Mouse (Mus musculus) layer of hippocampus, adult 8-10 months (tissue): Measurements from ENCODE around the gene Gm49388. TPM values are rescaled to one million over a fixed set of nuclear protein-coding genes. Genes with fewer than 3 reads are reported as not detected.
A peak's percentile ranks its signal among the peaks of the same experiment; 100 is the strongest.
"Not testable (repeated sequence)": the region's sequence is repeated elsewhere in the genome, so short reads cannot be mapped to it uniquely, and the experiment has no call there.

Source experiments
- DNase-seq, 2 experiments: peaks; one replicate each; pipeline ENCODE4 v3.0.0; 2022; ENCODE audit warnings: low spot score in 2 of 2
- total RNA-seq, 4 experiments: library from RNA; stranded (reverse); gene quantifications; 2 replicates each; pipeline ENCODE4 v1.2.4; 2022

Gm49388 gene
- total RNA-seq, 4 experiments from 2014 or later, result 2.0 to 5.7 (median 2.3) TPM

DNA sequence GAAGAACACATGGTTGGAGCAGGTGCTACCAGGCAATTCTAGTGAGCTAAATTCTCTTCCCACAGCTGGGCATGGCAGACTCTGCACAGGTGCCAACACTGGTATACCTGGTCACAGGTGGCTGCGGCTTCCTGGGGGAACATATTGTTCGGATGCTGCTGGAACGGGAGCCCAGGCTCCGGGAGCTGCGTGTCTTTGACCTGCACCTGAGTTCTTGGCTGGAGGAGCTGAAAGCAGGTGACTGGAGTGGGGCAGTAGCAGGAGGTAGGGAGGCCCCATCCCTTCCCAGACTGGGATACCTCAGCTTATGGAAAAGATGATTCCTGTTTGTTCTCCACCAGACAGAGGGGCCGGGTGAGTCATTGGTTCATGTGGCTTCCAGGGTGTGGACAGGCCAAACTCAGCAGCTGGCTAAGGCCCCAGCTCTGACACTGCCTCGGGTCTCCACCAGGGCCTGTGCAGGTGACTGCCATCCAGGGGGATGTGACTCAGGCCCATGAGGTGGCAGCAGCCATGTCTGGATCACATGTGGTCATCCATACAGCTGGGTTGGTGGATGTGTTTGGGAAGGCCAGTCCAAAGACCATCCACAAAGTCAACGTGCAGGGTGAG lies 15.7 kb downstream of the Gm49388 start:
- DNase-seq, result no peak

DNA sequence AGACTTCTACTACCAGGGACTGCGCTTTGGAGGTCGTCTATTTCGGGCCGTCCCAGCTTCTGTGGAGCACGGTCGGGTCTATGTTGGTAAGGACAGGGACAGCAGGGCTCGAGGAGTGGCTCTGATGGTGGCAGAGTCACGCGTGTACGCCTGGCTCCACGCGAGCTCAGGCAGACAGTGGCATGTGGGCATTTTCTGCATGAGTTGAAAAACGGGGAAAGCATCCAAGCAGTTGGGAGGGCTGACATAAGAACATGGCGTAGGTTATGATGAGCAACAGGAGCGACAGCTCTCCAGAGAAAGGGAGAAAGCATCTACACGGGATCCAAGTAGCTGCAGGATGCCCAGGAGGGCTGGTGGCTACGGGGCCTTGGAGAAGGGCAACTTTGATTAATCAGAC lies 16.9 kb downstream of the Gm49388 start:
- DNase-seq, result no peak

DNA sequence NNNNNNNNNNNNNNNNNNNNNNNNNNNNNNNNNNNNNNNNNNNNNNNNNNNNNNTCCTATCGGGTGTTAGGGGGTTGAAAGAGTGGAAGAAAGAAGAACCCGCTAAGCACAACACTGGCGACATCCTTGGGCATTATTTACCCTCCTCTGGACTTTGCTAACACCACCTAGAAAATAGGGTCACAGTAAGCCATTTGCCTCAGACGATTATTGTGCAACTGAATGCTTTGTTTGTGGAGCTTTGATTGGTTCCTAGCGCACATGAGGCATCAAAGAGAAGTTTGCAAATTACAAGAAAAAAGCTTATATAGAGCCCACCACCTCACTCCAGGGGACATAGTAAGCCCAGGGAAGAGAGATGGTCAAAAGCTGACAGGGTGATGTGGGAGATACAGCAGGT lies 23.4 kb downstream of the Gm49388 start:
- DNase-seq, result no peak

DNA sequence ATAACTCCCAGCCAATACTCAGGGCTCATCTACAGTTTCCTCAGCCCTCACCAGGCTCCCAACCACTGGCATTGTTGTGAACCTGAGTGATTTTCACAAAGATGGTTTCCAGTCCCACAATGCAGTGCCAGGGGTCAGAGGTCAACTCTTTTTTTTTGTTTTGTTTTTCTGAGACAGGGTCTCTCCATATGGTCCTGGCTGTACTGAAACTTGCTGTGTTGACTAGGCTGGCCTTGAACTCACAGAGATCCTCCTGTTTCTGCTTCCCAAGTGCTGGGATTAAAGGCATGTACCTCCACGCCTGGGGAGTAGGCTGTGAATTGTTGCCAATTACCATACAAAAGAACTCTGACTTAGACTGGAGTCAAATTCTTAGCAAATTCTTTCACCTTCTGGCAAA lies 24.4 kb downstream of the Gm49388 start:
- no peak for DNase-seq

DNA sequence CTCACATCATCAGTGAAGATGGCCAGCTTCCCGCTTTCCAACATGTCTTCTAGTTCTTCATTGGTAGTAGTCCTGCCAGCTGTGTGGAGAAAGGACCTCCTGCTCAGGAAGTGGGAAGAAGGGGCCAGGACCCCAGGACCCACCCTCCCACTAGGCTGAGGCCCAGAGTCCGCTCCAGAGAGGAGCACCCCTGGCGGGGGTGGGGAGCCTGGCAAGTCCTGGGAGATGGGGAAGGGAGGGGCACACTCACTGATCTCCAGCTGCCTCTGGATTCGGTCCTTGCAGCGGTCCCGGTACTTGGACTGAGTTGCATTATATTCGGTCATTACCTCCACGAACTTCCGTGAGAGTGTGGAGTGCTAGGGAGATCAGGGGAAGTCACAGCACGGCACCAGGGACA lies 25.2 kb downstream of the Gm49388 start:
- no peak for DNase-seq

DNA sequence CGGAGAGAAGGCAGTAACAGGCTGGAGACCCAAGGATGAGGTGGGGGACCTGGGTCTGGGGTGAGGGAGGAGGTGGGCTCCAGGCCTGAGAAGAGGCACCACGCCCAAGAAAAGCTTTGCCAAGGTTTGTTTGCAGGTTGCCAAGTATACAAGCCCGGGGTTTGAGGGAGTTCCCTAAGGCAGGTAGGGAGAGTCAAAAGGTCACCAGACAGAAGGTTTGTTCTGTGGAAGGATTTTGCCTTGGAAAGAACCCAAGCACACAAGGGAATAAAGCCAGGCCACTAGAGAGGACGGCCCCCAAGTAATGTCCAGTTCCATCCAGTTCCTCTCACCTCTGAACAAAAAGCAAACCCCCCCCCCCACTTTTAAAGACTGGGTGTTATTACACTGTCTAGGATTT lies 25.8 kb downstream of the Gm49388 start:
- DNase-seq, result no peak

DNA sequence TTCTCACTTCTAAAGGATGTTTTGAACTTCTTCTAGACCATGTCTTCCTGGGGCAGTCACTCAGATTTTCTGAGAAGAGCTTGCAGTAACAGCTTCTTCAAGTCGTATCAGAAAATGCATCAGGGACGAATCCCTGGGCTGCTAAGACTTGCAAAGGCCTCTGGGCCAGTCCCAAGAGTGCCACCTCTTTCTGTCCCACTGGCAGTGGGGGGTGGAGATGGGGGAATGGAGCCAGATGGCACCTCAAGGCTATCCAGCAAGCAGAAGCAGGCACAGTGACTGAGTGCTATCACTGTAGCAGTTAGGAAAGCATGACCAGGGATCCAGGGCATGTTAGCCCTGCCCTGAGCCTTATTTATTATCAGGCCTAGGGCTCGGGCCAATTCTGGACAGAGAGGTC lies 26.9 kb downstream of the Gm49388 start:
- DNase-seq, result no peak

DNA sequence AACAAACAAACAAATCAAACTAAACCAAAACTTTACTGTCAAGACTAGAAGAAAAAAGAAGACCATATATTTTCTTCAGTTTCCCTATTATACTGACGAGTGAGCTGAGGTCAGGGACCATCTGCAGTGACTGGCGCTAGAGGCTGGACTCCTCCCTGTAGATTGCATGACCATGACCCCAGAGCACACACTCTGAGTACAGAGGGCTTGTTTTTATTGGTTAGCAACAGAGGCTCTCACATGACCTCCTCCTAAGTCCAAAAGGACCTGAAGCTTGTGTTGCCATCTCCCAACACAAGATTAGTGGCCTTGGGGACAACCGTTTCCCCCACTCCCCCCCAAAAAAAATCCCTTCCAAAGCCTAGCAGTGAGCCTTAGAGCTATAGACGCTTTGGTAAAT lies 28.4 kb downstream of the Gm49388 start:
- no peak for DNase-seq

DNA sequence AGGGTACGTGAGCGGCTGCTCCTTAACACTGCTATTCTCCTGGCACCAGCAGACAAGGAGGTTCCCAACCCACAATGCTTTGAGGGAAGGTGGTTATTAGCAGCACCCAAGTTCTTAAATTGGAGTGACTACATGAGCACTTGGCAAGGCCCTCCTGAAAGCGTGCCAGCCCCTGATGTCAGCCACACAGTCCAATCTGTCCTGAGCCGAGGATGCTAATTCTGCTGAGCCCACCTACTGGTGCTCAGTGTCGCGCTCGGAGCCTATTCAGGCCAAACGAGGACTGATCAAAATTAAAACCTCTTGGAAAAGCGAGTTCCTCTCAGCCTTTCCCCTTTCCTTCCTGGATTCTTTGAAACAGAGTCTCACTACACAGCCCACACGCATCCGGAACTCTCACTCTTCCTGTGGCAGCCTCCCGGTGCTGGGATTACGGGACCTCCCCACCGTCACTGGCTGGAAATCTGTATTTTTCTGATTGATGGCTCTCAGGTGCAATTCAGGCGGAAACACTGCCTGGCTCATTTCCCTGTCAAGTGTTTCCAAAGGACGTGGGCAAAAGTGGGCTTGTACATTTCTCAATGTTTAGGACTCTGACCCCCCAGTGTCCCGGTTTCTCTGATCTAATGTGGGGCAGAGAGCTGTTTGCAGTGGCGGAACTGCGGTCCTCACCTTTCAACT lies 29.0 kb downstream of the Gm49388 start:
- peak; percentile 77 to 83 for DNase-seq

DNA sequence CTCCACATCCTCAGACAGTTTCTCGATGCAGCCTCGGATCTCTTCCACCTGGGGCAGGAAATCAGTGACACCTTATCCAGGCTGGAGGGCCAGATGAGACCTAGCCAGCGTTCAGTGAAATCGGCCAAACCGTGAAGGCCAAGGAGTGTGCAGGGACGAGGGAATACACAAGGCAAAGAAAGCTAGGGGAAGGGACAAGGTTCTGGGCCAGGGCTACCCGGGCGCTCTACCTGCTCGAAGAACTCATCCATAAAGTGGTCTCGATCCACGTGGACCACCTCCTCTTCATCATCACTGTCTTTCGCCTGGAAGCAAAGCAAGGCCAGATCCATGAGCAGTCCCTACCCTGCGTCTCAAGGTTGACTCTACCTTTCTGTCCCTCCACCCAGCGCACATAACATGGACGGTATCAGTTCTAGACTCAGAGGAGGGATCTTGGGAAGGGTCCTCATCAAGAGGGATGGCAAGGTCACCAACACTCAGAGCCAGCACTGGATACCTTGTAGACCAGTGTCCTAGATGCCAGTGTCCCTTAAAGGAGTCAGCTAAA lies 29.8 kb downstream of the Gm49388 start:
- no peak for DNase-seq

DNA sequence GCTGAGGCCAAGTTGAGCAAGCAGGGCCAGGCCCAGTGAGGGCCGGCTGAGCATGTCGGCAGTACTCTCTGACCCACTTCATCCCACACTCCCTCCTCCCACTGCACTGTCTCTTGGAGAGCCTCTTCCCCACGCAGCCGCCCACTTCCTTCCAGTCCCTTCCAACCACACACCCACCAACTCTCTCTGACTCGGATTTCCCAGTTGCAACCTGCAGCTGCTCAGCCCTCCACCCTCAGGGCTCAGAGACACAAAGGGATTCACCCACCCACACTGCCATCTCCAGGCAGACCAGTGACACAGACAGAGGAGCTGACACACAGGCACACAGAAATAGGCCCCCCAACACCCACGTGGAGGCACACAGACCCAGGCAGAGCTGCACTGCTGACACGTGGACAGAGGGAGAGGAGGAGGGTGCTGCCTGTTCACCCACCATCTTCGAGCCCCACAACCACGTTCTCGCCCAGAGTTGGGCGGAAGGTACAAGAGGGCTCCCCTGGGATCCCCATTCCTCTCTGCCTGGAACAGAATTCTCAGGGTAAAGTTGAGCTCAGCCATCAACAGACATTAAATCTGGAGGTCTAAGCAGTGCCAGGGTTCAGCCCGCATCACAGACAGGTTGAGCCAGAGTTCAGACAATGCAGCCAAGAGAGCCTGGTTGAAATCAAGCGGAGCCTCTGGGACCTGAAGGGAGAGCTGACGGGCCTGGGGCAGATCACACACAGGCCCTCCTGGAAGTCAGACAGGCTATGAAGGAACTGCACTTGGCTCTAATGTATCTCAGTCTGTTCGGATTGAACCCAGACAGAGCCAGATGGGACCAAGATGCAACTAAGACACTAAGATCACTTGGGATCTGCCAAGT lies 30.8 kb downstream of the Gm49388 start:
- peak; percentile 60 to 84 for DNase-seq

DNA sequence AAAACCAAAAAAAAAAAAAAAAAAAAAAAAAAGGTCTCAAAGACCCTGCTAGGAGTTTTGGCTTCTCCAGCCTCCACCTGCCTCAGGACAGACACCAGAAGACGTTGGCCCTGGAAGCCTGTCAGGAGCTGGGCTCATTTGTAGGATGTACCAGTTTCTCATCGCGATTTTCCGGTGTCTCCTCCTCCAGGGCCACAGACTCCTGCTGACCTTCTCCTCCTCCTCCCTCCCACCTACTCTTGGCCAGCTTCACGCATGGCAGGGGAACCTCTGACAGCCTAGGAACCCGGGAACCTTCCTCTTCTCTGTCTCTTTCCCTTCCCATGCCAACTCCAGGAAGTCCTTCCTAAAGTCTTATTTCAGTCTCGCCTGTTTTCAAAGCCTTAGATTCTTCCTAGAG lies 31.6 kb downstream of the Gm49388 start:
- no peak for DNase-seq

DNA sequence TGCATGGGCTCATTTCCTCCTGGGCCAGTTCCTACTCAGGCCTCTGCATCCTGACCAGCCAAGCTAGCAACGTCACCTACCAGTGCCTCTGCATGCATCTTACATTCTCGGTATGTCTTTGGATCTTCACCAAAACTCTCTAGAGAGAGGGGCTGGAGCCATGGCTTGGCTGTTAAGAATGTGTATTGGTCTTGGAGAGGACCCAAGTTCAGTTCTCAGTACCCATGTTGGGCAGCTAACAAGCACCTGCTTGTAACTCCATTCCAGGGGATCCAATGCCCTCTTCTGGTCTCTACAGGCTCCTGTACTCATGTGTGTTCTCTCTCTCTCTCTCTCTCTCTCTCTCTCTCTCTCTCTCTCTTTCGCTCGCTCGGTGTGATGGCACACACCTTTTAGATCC lies 32.4 kb downstream of the Gm49388 start:
- no peak for DNase-seq

DNA sequence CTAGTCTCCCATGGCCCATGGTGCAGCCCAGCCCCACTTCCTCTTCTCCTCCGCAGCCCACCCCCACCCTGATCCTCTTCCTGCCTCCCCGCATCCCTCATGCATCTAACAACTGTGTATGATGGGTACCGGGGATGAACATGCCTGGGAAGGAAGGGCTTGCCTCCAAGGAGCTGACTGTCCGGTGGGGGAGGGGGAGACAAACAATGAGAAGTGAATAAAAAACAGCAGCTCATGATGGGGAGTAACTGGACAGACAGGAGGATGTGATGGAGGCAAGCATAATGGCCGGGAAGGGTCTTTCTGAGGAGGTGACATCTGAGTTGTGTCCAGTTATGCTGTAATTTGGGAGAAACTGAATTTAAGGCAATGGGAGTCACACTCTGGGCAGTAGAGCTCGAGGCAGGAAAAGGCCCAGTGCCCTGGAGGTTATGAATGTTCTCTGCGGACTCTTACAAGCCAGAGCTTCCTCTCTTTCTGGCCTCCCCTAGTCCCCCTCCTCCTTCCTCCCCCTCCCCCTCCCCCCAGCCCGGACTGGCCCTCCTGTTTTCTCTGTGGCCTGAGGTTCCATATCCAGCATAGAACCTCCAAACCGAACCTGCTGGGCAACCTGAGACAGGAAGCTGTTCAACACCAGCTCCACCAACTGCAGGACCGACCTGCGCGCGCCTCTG lies 35.6 kb downstream of the Gm49388 start:
- no peak for DNase-seq

DNA sequence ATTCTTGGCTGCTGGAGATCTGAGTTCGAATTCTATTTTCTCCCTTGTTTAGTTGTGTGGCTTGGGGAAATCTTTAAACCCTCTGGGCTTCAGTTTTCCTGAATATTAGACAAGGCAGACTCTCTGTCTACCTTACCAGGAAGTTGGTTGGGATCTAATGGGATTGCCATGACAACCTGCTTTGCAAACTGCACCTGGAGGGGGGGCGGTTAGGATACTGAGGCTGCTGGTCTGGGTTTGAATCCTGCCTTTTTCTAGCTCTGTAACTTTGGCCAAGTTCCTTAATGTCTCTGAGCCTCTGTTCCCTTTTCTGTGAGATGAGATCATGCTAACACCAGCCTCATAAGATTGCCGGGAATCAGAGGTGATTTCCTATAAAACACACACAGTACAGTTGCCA lies 37.1 kb downstream of the Gm49388 start:
- DNase-seq, result no peak

DNA sequence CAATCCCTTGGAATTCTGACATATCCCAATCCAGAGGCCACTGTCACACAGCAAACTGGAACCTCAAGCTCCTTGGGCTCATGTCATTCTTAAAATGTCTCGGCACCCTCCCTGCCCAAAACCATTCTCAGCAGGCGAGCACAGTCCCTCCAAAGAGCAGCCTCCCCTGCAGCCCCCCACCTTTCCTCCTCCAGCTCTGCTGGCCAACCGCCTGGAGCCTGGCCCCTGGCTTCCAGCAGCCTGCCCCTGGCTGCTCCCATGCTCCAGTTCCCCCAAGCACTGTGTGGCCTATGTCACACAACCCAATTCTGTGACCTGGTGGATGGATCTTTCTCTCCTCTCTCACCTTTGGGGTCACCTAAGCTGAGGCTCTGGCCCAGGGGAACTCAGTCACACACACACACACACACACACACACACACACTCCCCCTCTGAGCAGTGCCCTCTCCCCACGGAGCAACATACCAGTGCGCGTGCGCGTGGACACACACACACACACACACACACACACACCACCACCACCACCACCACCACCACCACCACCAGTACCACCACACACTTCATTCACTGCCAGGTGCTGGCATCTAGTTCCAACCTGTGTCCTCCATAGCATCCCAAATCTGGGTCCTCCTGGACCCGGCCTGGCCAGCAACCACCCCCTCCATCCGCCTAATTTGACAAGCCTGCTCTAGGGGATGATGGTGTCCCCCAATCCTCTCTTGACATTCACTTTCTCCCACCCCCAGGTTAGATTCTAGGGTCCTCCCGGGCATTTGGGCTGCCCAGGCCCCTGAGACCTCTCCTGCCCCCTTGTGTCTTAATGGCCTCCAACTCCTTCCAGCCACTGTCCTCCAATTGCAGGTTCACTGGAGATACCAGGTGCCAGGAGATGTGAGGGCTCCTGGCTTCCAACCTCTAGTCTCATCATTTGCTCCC lies 38.1 kb downstream of the Gm49388 start:
- DNase-seq, result no peak

DNA sequence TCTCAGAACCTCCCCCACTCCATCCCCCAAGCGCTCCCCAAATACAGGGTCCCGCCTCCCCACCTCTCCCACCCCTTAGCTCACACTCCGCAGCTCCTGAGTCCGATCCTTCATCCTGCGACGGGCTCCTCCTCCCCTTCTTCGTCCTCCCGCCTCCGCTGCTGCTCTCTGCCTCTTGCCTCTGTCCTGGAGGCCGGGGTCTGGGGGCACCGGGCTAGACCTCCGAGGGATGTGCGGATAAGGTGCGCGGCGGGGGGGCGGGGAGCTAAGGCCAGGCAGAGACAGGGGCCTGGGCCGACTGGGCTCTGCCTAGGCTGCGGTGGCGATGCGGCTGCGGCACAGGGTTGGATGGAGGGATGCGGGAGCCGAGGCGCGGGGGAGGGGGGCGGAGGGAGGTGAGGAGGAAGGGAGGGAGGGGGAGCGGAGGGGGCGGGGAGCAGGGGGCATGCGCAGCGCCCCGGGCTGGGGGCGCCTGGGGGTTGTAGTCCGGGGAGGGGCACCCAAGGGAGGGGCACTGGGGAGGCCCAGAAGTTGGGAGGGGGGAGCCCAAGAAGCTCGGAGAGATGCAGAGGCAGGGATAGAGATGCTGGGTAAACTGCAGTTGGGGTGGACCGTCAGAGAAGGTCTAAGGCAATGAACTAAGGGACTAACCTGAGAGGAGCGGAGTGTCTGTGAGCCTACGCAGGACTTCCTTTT lies 38.9 kb downstream of the Gm49388 start, which contains the start of the genes Stx4a and Stx1b:
TSS of gene Stx4a (plus strand) at position 119 of the 696 bp plus-strand sequence.
TSS of gene Stx1b (minus strand) at position 374 of the 696 bp plus-strand sequence.
- DNase-seq, result peak in 1 of 2 experiments; percentile 54

DNA sequence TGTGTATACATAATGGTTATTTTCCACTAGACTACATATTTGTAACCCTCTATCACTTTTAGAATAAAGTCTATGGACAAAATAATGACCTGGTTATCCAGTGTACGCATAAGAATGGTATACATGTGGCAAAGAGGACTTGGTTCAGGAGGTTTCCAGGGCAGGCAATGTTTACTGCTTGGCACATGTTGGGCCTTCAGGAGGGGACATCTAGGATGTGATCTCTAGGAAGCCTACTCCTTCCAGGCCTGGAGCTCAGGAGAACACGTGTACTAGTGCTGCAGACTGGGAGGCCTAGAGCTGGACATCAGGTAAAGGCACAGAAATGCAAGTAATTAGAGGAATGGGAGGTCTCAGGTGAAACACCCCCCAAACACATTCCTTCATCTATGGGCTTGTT lies 50.1 kb downstream of the Gm49388 start:
- no peak for DNase-seq

DNA sequence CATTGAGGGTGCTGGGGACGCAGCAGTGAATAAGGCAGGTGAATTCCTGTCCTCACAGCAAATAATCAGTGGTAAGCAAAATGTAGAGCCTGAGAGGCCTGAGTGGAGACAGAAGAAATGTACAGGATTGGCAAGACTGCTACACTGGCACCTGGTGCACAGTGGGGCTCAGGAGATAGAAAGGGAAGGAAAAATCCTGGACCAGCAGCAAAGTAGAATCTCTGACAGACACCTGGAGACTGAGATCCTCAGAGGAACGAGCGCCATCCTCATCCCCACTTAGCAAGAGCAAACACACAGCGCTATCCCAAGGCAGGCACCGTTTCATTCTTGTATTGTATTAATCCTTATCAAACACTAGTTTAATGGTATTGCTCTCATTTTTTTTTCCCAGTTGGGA lies 52.1 kb downstream of the Gm49388 start:
- no peak for DNase-seq

DNA sequence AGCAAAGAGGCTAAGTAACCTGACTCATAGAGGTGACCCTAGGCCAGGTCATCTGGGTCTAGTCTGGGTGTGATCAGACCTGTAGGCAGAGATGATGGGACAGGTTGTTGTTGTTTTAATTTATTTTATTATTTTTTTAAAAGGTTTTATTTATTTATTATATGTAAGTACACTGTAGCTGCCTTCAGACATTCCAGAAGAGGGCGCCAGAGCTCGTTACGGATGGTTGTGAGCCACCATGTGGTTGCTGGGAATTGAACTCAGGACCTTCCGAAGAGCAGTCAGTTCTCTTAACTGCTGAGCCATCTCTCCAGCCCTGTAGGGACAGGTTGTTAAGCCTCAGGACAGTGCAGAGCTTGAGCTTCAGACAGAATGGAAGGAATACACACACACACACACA lies 52.5 kb downstream of the Gm49388 start:
- DNase-seq, result not testable (repeated sequence)
